In the genomic region with DNA sequence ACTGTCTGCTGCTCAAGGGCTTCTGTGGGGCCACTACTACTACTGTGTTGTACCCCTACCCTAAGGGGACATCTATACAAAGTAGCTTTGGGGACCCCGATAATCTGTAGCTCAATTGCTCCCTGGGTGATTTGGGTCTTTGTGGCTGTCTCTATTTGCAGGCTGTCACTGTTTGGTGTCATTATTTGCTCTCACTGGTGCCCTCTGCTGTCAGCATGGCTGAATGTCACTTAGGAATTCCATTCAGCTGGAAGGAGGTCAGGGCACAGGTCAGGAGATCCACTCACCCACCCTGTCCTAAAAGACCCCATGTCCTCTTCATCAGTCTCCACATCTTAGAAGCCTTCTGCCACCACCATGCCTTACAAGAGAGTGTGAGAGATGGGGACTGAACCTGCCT, we compare ENCODE assay signal across 9 mouse cellular contexts. TPM values are rescaled to one million over a fixed set of nuclear protein-coding genes. Genes with fewer than 3 reads are reported as not detected.
DNase-seq lines count a peak whose midpoint lies in the region; ATAC-seq and TF ChIP-seq lines count a peak whose summit lies in the region.
"Had no signal": no experiment of that assay in that cellular context is flagged by ENCODE, and none has a peak within 500 bp of the region (broad histone marks: within the 10 kb centered on the region; RNA-seq: fewer than 3 reads in every experiment).

No protein-coding gene starts in this region.

- no peak overlapping the region for H3K4me3 ChIP-seq in CH12.LX (replicated peaks in 1 of 3; ENCODE audit: low read depth in 2 of 3, low read length in 2 of 3, poor library complexity in 1 of 3)
- H3K4me3 ChIP-seq in kidney, postnatal 0 days (replicated peaks; ENCODE audit: low read depth, low read length), result no peak overlapping the region
- H3K4me3 ChIP-seq in liver, postnatal 0 days (ENCODE audit: low read depth, low read length), result no peak overlapping the region
- no peak overlapping the region for H3K4me3 ChIP-seq in small intestine, adult 2 months (ENCODE audit: low read depth, low read length)
- H3K4me3 ChIP-seq: liver, embryonic 13.5 days had no signal

- 0 out of 2 replicates have a peak, but pooled peaks have one; percentile 29 for ATAC-seq in kidney, postnatal 0 days (replicated peaks; ENCODE audit: low FRiP score, low read depth)
- ATAC-seq in liver, postnatal 0 days, result no peak

- dilution Hi-C loops in CH12.LX (cut with MboI; ENCODE audit: extremely low pct_ligation_motif_present, extremely low pct_unique_long_range_greater_than_20kb, low sequenced_read_pairs), result no loop called here

- H3K79me2 ChIP-seq in CH12.LX (replicated peaks; ENCODE audit: control insufficient read depth, extremely low read depth, insufficient read depth, poor library complexity, severe bottlenecking), result no peaks in the 10 kb centered on the region

- TF ChIP-seq CTCF in CH12.LX (conservative IDR thresholded peaks at IDR 0.05 in 1 of 2, IDR thresholded peaks at IDR 0.05 in 1 of 2; ENCODE audit: low read depth in 2 of 2, low read length in 2 of 2), result peak; percentile 34 to 79; a peak in 2 of 4 replicates
- peak; percentile 70; the same call in 1 of the 2 replicates for TF ChIP-seq CTCF in brain, embryonic 14.5 days (IDR thresholded peaks at IDR 0.05; ENCODE audit: borderline replicate concordance, extremely low read depth, insufficient read depth, insufficient read length)
- TF ChIP-seq CTCF in kidney, postnatal 0 days (IDR thresholded peaks at IDR 0.05; ENCODE audit: low read depth), result peak; percentile 81
- TF ChIP-seq CTCF in liver, postnatal 0 days (IDR thresholded peaks at IDR 0.05; ENCODE audit: low read depth), result peak; percentile 77
- TF ChIP-seq CTCF in small intestine, adult 2 months (IDR thresholded peaks at IDR 0.05; ENCODE audit: extremely low read depth, insufficient read length, insufficient replicate concordance, low read depth, low read length), result peak; percentile 67; the same call in 1 of the 2 replicates

- TF ChIP-seq POLR2A in CH12.LX (IDR thresholded peaks at IDR 0.05; ENCODE audit: low read depth, low read length), result no peak
- TF ChIP-seq POLR2A in brain, embryonic 14.5 days (IDR thresholded peaks at IDR 0.05; ENCODE audit: borderline replicate concordance, extremely low read depth, insufficient read depth, insufficient read length, poor library complexity, severe bottlenecking), result no peak
- TF ChIP-seq POLR2A in small intestine, adult 2 months (IDR thresholded peaks at IDR 0.05; ENCODE audit: low read depth, low read length), result no peak

- H3K9me3 ChIP-seq in CH12.LX (replicated peaks; ENCODE audit: low read length), result no peaks in the 10 kb centered on the region
- H3K9me3 ChIP-seq in kidney, postnatal 0 days (replicated peaks; ENCODE audit: low read length), result no peaks in the 10 kb centered on the region
- H3K9me3 ChIP-seq in liver, postnatal 0 days (ENCODE audit: low read length), result no peaks in the 10 kb centered on the region
- H3K9me3 ChIP-seq: liver, embryonic 13.5 days had no signal

- H3K4me2 ChIP-seq in CH12.LX (ENCODE audit: insufficient read depth, low read depth, poor library complexity, severe bottlenecking), result no peak overlapping the region
- H3K4me2 ChIP-seq in kidney, postnatal 0 days (ENCODE audit: low read length), result no peak overlapping the region
- H3K4me2 ChIP-seq in liver, postnatal 0 days (ENCODE audit: low read depth, low read length), result no peak overlapping the region
- H3K4me2 ChIP-seq: liver, embryonic 13.5 days had no signal

- WGBS in kidney, postnatal 0 days, result 47% methylated on average over 1 of the region's 1 CpGs
- 21% methylated on average over 1 of the region's 1 CpGs for WGBS in liver, postnatal 0 days (ENCODE audit: insufficient replicate concordance)
- 48% methylated on average over 1 of the region's 1 CpGs for WGBS in small intestine, adult 2 months

- intact Hi-C loops in heart, postnatal 25 days (cut with DNase I), result loop anchor here (1.0 to 5.0 kb wide), 2 partner anchors 43 to 131 kb away; a partner anchor contains a TSS

- no peaks in the 10 kb centered on the region for H3K36me3 ChIP-seq in CH12.LX (replicated peaks in 1 of 2; ENCODE audit: control insufficient read depth in 1 of 2, insufficient read depth in 1 of 2, low read length in 1 of 2)
- H3K36me3 ChIP-seq in kidney, postnatal 0 days (ENCODE audit: insufficient read depth, low read length), result no peaks in the 10 kb centered on the region
- H3K36me3 ChIP-seq in liver, postnatal 0 days (replicated peaks; ENCODE audit: insufficient read depth, low read length), result no peaks in the 10 kb centered on the region
- no peaks in the 10 kb centered on the region for H3K36me3 ChIP-seq in small intestine, adult 2 months (ENCODE audit: control insufficient read depth, insufficient read depth, low read length)
- H3K36me3 ChIP-seq: liver, embryonic 13.5 days had no signal

- peaks cover 82% of the 10 kb centered on the region for H3K27me3 ChIP-seq in CH12.LX (replicated peaks)
- no peaks in the 10 kb centered on the region for H3K27me3 ChIP-seq in kidney, postnatal 0 days (ENCODE audit: insufficient read depth, low read length)
- no peaks in the 10 kb centered on the region for H3K27me3 ChIP-seq in liver, postnatal 0 days (ENCODE audit: insufficient read depth, low read length)
- no peaks in the 10 kb centered on the region for H3K27me3 ChIP-seq in small intestine, adult 2 months (ENCODE audit: control insufficient read depth, insufficient read depth, low read length)
- H3K27me3 ChIP-seq: liver, embryonic 13.5 days had no signal

- DNase-seq in heart, adult 18-20 months, result peak; percentile 72 to 91
- DNase-seq in heart, postnatal 25 days (ENCODE audit: low spot score), result no peak
- DNase-seq in CH12.LX (ENCODE audit: extremely low read depth), result peak; percentile 38
- DNase-seq in brain, embryonic 14.5 days (ENCODE audit: low read depth), result peak; percentile 53
- DNase-seq in frontal cortex, postnatal 25 days (ENCODE audit: low spot score in 2 of 2), result peak; percentile 45 to 60
- DNase-seq in kidney, postnatal 0 days (ENCODE audit: low spot score), result peak; percentile 67
- peak; percentile 69 for DNase-seq in liver, postnatal 0 days
- DNase-seq: liver, embryonic 13.5 days had no signal

- no peak for TF ChIP-seq EP300 in CH12.LX (IDR thresholded peaks at IDR 0.05; ENCODE audit: low read length)
- no peak for TF ChIP-seq EP300 in liver, postnatal 0 days (IDR thresholded peaks at IDR 0.05; ENCODE audit: low read depth)

- no peaks in the 10 kb centered on the region for H3K4me1 ChIP-seq in CH12.LX (ENCODE audit: control insufficient read depth in 1 of 2, insufficient read depth in 2 of 2)
- no peaks in the 10 kb centered on the region for H3K4me1 ChIP-seq in kidney, postnatal 0 days (replicated peaks; ENCODE audit: insufficient read depth, low read length)
- H3K4me1 ChIP-seq in liver, postnatal 0 days (ENCODE audit: insufficient read depth), result no peaks in the 10 kb centered on the region
- H3K4me1 ChIP-seq in small intestine, adult 2 months (ENCODE audit: control insufficient read depth, insufficient read depth, insufficient read length, low read length), result no peaks in the 10 kb centered on the region

- H3K27ac ChIP-seq in CH12.LX (ENCODE audit: insufficient read depth, low read depth), result no peak overlapping the region
- no peak overlapping the region for H3K27ac ChIP-seq in kidney, postnatal 0 days
- no peak overlapping the region for H3K27ac ChIP-seq in liver, postnatal 0 days (ENCODE audit: low read depth)
- no peak overlapping the region for H3K27ac ChIP-seq in small intestine, adult 2 months (ENCODE audit: insufficient read depth, low read depth, low read length)
- H3K27ac ChIP-seq: liver, embryonic 13.5 days had no signal

- in situ Hi-C loops in CH12.LX (cut with MboI; ENCODE audit: low pct_ligation_motif_present, low pct_unique_long_range_greater_than_20kb, low sequenced_read_pairs), result loop anchor here (25.0 kb wide), 1 partner anchor 599 kb away; no protein-coding TSS in a partner anchor

- no peak overlapping the region for H3K9ac ChIP-seq in CH12.LX (ENCODE audit: insufficient read depth, low read depth)
- H3K9ac ChIP-seq in kidney, postnatal 0 days (ENCODE audit: low read depth, low read length), result no peak overlapping the region
- H3K9ac ChIP-seq in liver, postnatal 0 days (replicated peaks), result no peak overlapping the region
- H3K9ac ChIP-seq: liver, embryonic 13.5 days had no signal

- peak; percentile 41 for TF ChIP-seq RAD21 in CH12.LX (IDR thresholded peaks at IDR 0.05; ENCODE audit: low read depth, low read length)

TF ChIP-seq in CH12.LX, 34 proteins besides CTCF, POLR2A, EP300 and RAD21:
- TF ChIP-seq USF1 (IDR thresholded peaks at IDR 0.05; ENCODE audit: low read depth, low read length) (no peak), SMC3 (IDR thresholded peaks at IDR 0.05; ENCODE audit: low read depth, low read length) (peak; percentile 79)

RNA-seq across cellular contexts. Expression of a gene that starts 32.6 kb away (rescaled TPM):
- 10 to 100 TPM; 33.8 to 36.4 TPM for total RNA-seq in heart, adult 18-20 months (2021)
- 10 to 100 TPM; 37.4 to 37.7 TPM for total RNA-seq in heart, postnatal 25 days (2021)
- total RNA-seq in CH12.LX (2012; rRNA removed), result not detected in 2 replicates
- total RNA-seq in CH12.LX (2014; rRNA removed), result not detected in 2 replicates
- not detected in 2 replicates for polyA plus RNA-seq in CH12.LX (2012; ENCODE audit: insufficient read length, low read depth)
- 0.95 and 1.2 TPM in 2 replicates for polyA plus RNA-seq in brain, embryonic 14.5 days (2012; rRNA removed)
- polyA plus RNA-seq in kidney, postnatal 0 days (2015; fragmentation: Nextera tagmentation; extraction: Ambion mirVana), result 12.6 and 13.4 TPM in 2 replicates
- polyA plus RNA-seq in liver, postnatal 0 days (2015; fragmentation: Nextera tagmentation; extraction: Ambion mirVana), result 0.37 and 0.63 TPM in 2 replicates
- 24.0 and 41.8 TPM in 2 replicates for polyA plus RNA-seq in small intestine, adult 2 months (2012; rRNA removed)

RNA-seq across cellular contexts. Expression of a gene that starts 44.3 kb away (rescaled TPM):
- under 1 TPM in 1 of 2 experiments, not detected in 1; 0.10 TPM for total RNA-seq in heart, adult 18-20 months (2021)
- not detected for total RNA-seq in heart, postnatal 25 days (2021)
- total RNA-seq in CH12.LX (2012; rRNA removed), result 1.3 and 1.5 TPM in 2 replicates
- total RNA-seq in CH12.LX (2014; rRNA removed), result 1.1 and 1.4 TPM in 2 replicates
- 1.7 and 3.0 TPM in 2 replicates for polyA plus RNA-seq in CH12.LX (2012; ENCODE audit: insufficient read length, low read depth)
- 2.8 and 3.1 TPM in 2 replicates for polyA plus RNA-seq in brain, embryonic 14.5 days (2012; rRNA removed)
- polyA plus RNA-seq in kidney, postnatal 0 days (2015; fragmentation: Nextera tagmentation; extraction: Ambion mirVana), result 3.4 and 3.9 TPM in 2 replicates
- 0.13 and 0.42 TPM in 2 replicates for polyA plus RNA-seq in liver, postnatal 0 days (2015; fragmentation: Nextera tagmentation; extraction: Ambion mirVana)
- polyA plus RNA-seq in small intestine, adult 2 months (2012; rRNA removed), result 11.9 and 13.1 TPM in 2 replicates
